10 mouse cellular contexts compared by ENCODE assay signal in genomic region chr5:125148173-125148572, GRCm38 (mm10). TPM values are rescaled to one million over a fixed set of nuclear protein-coding genes. Genes with fewer than 3 reads are reported as not detected.
DNase-seq lines count a peak whose midpoint lies in the region; ATAC-seq lines count a peak whose summit lies in the region.
"Had no signal": no experiment of that assay in that cellular context is flagged by ENCODE, and none has a peak within 500 bp of the region (broad histone marks: within the 10 kb centered on the region; RNA-seq: fewer than 3 reads in every experiment).

No protein-coding gene starts in this region.

- no peak overlapping the region for H3K4me3 ChIP-seq in embryonic facial prominence, embryonic 13.5 days
- no peak overlapping the region for H3K4me3 ChIP-seq in embryonic facial prominence, embryonic 10.5 days
- no peak overlapping the region for H3K4me3 ChIP-seq in lung, embryonic 16.5 days (ENCODE audit: low read length)
- no peak overlapping the region for H3K4me3 ChIP-seq in hindbrain, embryonic 13.5 days
- no peak overlapping the region for H3K4me3 ChIP-seq in neural tube, embryonic 15.5 days (replicated peaks)

- 57% methylated on average over 10 of the region's 10 CpGs for WGBS in embryonic facial prominence, embryonic 13.5 days
- WGBS in embryonic facial prominence, embryonic 10.5 days: 76% methylated on average over 10 of the region's 10 CpGs
- WGBS in lung, embryonic 16.5 days: 57% methylated on average over 10 of the region's 10 CpGs
- 44% methylated on average over 10 of the region's 10 CpGs for WGBS in hindbrain, embryonic 13.5 days
- WGBS in neural tube, embryonic 15.5 days: 14% methylated on average over 10 of the region's 10 CpGs

- H3K9ac ChIP-seq in embryonic facial prominence, embryonic 13.5 days: no peak overlapping the region
- no peak overlapping the region for H3K9ac ChIP-seq in lung, embryonic 16.5 days (ENCODE audit: low read length)
- H3K9ac ChIP-seq in hindbrain, embryonic 13.5 days: no peak overlapping the region
- no peak overlapping the region for H3K9ac ChIP-seq in neural tube, embryonic 15.5 days (replicated peaks)

- ATAC-seq in embryonic facial prominence, embryonic 13.5 days (ENCODE audit: insufficient number of reproducible peaks, insufficient read depth, low FRiP score, low TSS enrichment, low read depth): no peak
- ATAC-seq in lung, embryonic 16.5 days (ENCODE audit: low read depth): no peak
- no peak for ATAC-seq in hindbrain, embryonic 13.5 days (ENCODE audit: low FRiP score)
- ATAC-seq in neural tube, embryonic 15.5 days (ENCODE audit: low FRiP score): no peak

- H3K4me1 ChIP-seq in embryonic facial prominence, embryonic 13.5 days: peaks cover 71% of the 10 kb centered on the region
- peaks cover 74% of the 10 kb centered on the region for H3K4me1 ChIP-seq in embryonic facial prominence, embryonic 10.5 days
- H3K4me1 ChIP-seq in lung, embryonic 16.5 days (replicated peaks; ENCODE audit: control insufficient read depth, insufficient read depth, low read length): peaks cover 73% of the 10 kb centered on the region
- peaks cover 87% of the 10 kb centered on the region for H3K4me1 ChIP-seq in hindbrain, embryonic 13.5 days (replicated peaks)
- H3K4me1 ChIP-seq in neural tube, embryonic 15.5 days: peaks cover 81% of the 10 kb centered on the region

- peaks cover 4% of the 10 kb centered on the region; the same call in 1 of the 2 replicates for H3K36me3 ChIP-seq in embryonic facial prominence, embryonic 13.5 days
- peaks cover 11% of the 10 kb centered on the region for H3K36me3 ChIP-seq in embryonic facial prominence, embryonic 10.5 days (replicated peaks)
- H3K36me3 ChIP-seq in lung, embryonic 16.5 days (ENCODE audit: control insufficient read depth, insufficient read depth, low read length): no peaks in the 10 kb centered on the region
- H3K36me3 ChIP-seq in hindbrain, embryonic 13.5 days: no peaks in the 10 kb centered on the region
- H3K36me3 ChIP-seq in neural tube, embryonic 15.5 days: no peaks in the 10 kb centered on the region

- no peak overlapping the region for H3K4me2 ChIP-seq in embryonic facial prominence, embryonic 13.5 days
- H3K4me2 ChIP-seq in lung, embryonic 16.5 days (ENCODE audit: low read depth, low read length): no peak overlapping the region
- no peak overlapping the region for H3K4me2 ChIP-seq in hindbrain, embryonic 13.5 days
- 0 out of 2 replicates have a peak overlapping the region, but pooled peaks have one; percentile 17 for H3K4me2 ChIP-seq in neural tube, embryonic 15.5 days

- peak overlapping the region; percentile 63 for H3K27ac ChIP-seq in embryonic facial prominence, embryonic 13.5 days
- no peak overlapping the region for H3K27ac ChIP-seq in embryonic facial prominence, embryonic 10.5 days (replicated peaks)
- H3K27ac ChIP-seq in lung, embryonic 16.5 days (ENCODE audit: low read length): peak overlapping the region; percentile 73
- H3K27ac ChIP-seq in hindbrain, embryonic 13.5 days: peak overlapping the region; percentile 80
- peak overlapping the region; percentile 73 for H3K27ac ChIP-seq in neural tube, embryonic 15.5 days (replicated peaks)

- no peaks in the 10 kb centered on the region for H3K9me3 ChIP-seq in embryonic facial prominence, embryonic 13.5 days
- no peaks in the 10 kb centered on the region for H3K9me3 ChIP-seq in embryonic facial prominence, embryonic 10.5 days
- no peaks in the 10 kb centered on the region for H3K9me3 ChIP-seq in lung, embryonic 16.5 days (ENCODE audit: control insufficient read depth, low read length)
- no peaks in the 10 kb centered on the region for H3K9me3 ChIP-seq in hindbrain, embryonic 13.5 days
- H3K9me3 ChIP-seq in neural tube, embryonic 15.5 days (replicated peaks): no peaks in the 10 kb centered on the region

- no peaks in the 10 kb centered on the region for H3K27me3 ChIP-seq in embryonic facial prominence, embryonic 13.5 days
- no peaks in the 10 kb centered on the region for H3K27me3 ChIP-seq in embryonic facial prominence, embryonic 10.5 days (replicated peaks; ENCODE audit: low read depth, poor library complexity, severe bottlenecking)
- H3K27me3 ChIP-seq in lung, embryonic 16.5 days (ENCODE audit: control insufficient read depth, insufficient read depth, low read depth, low read length): no peaks in the 10 kb centered on the region
- H3K27me3 ChIP-seq in hindbrain, embryonic 13.5 days: no peaks in the 10 kb centered on the region
- H3K27me3 ChIP-seq in neural tube, embryonic 15.5 days (replicated peaks): no peaks in the 10 kb centered on the region

- no peak for DNase-seq in embryonic facial prominence, embryonic 10.5 days (ENCODE audit: low spot score)
- no peak for DNase-seq in lung, adult 18-20 months
- no peak for DNase-seq in frontal cortex, adult 2 months (ENCODE audit: extremely low spot score in 1 of 2, low spot score in 1 of 2)
- no peak for DNase-seq in layer of hippocampus, adult 18-20 months (ENCODE audit: low spot score in 2 of 2)
- DNase-seq: B cell, adult 2 months; layer of hippocampus, postnatal 36 days had no signal

RNA-seq across cellular contexts. Expression of gene Ncor2, which starts 30.8 kb away (rescaled TPM):
- 35.1 and 36.2 TPM in 2 replicates for polyA plus RNA-seq in embryonic facial prominence, embryonic 13.5 days (2015; fragmentation: Nextera tagmentation; extraction: Ambion mirVana)
- 19.2 and 19.8 TPM in 2 replicates for polyA plus RNA-seq in embryonic facial prominence, embryonic 10.5 days (2016; fragmentation: Nextera tagmentation; extraction: Ambion mirVana)
- 20.3 and 27.3 TPM in 2 replicates for polyA plus RNA-seq in lung, embryonic 16.5 days (2015; fragmentation: Nextera tagmentation; extraction: Ambion mirVana)
- polyA plus RNA-seq in hindbrain, embryonic 13.5 days (2015; fragmentation: Nextera tagmentation; extraction: Ambion mirVana): 24.8 and 25.1 TPM in 2 replicates
- 24.2 and 28.5 TPM in 2 replicates for polyA plus RNA-seq in neural tube, embryonic 15.5 days (2015; fragmentation: Nextera tagmentation; extraction: Ambion mirVana)
- 115 and 145 TPM in 2 replicates for polyA plus RNA-seq in frontal cortex, adult 2 months (2012; rRNA removed)
- 100 to 1,000 TPM; 291 to 298 TPM for total RNA-seq in layer of hippocampus, adult 18-20 months (2021)
